Mouse (Mus musculus) liver, adult 2 months (tissue): Measurements from ENCODE around the gene Pate2. TPM values are rescaled to one million over a fixed set of nuclear protein-coding genes. Genes with fewer than 3 reads are reported as not detected.
"Not testable (repeated sequence)": the region's sequence is repeated elsewhere in the genome, so short reads cannot be mapped to it uniquely, and the experiment has no call there.

Experiments
- DNase-seq: peaks from one replicate; pipeline ENCODE4 v3.0.0-alpha.2; 2011; ENCODE audit warnings: low read depth, low spot score; ENCODE audit errors: extremely low read depth
- H3K27ac ChIP-seq: fragments of 200-500 bp; replicated peaks from 2 replicates; pipeline ENCODE4 v1.5.1; 2012; ENCODE audit warnings: low read depth, mild to moderate bottlenecking, control low read depth, inconsistent platforms, low read length; ENCODE audit not compliant: insufficient read depth
- H3K27me3 ChIP-seq: fragments of 200-500 bp; 2 replicates; pipeline ENCODE4 v1.6.1; 2012; ENCODE audit warnings: mild to moderate bottlenecking, moderate library complexity, low read length, inconsistent platforms; ENCODE audit not compliant: control insufficient read depth, insufficient read depth
- H3K36me3 ChIP-seq: fragments of 200-500 bp; 2 replicates; pipeline ENCODE4 v1.6.1; 2012; ENCODE audit warnings: low read length, inconsistent platforms; ENCODE audit not compliant: control insufficient read depth, insufficient read depth
- H3K4me1 ChIP-seq: fragments of 200-500 bp; 2 replicates; pipeline ENCODE4 v1.6.1; 2011; ENCODE audit warnings: low read length; ENCODE audit not compliant: control insufficient read depth, insufficient read depth
- H3K4me3 ChIP-seq: fragments of 200-500 bp; 2 replicates; pipeline ENCODE4 v1.5.1; 2011; ENCODE audit warnings: low read depth, mild to moderate bottlenecking, control low read depth, low read length, moderate library complexity; ENCODE audit not compliant: insufficient read depth
- H3K79me2 ChIP-seq: fragments of 200-500 bp; 2 replicates; pipeline ENCODE4 v1.6.1; 2012; ENCODE audit warnings: inconsistent platforms, mild to moderate bottlenecking, low read length, moderate library complexity; ENCODE audit not compliant: control insufficient read depth, insufficient read depth
- H3K9ac ChIP-seq: fragments of 200-500 bp; 2 replicates; pipeline ENCODE4 v1.6.1; 2012; ENCODE audit warnings: low read depth, mild to moderate bottlenecking, control low read depth, inconsistent platforms, low read length
- CTCF ChIP-seq: fragments of 200-500 bp; IDR thresholded peaks from 2 replicates; pipeline ENCODE4 v1.5.1; 2011; ENCODE audit warnings: low read depth, low read length, control low read depth
- POLR2A ChIP-seq: fragments of 200-500 bp; IDR thresholded peaks from 2 replicates; pipeline ENCODE4 v1.6.1; 2011; ENCODE audit warnings: low read length, control low read depth; ENCODE audit not compliant: insufficient read depth; ENCODE audit errors: extremely low read depth
- WGBS: fragments of 180-500 bp; shearing (Covaris S2); methylation state at CpG from one replicate; pipeline ENCODE4 v1.1.7; 2018; 5-methylcytosine and 5-hydroxymethylcytosine counted together
- polyA plus RNA-seq: library from polyadenylated mRNA; depleted of rRNA; stranded (reverse); fragments of >200 nt; gene quantifications from 2 replicates; pipeline ENCODE4 v1.2.3, GENCODE M21; 2012
- total RNA-seq: library from RNA; depleted of rRNA; stranded (reverse); fragments of >200 nt; gene quantifications from 2 replicates; pipeline ENCODE4 v1.2.3, GENCODE M21; 2014

Gene Pate2
- total and polyA plus RNA-seq, 2 experiments, result not detected

DNA sequence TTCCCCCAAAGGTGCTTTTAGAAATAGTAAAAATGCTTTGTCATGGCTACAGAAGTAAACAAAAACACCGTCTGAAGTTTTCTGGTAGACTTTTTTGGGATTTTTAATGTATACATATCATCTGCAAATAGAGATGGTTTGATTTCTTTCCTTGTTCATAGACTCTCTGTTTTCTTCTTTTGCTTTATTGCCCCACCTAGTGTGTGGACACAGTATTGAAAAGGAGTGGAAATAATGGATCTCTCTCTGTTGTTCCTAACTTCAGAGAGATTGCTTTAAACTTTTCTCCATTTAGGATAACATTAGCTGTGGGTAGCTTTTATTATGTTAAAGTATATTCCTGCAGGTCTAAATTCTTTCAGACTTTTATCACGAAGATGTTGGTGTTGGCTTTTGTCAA, 43.9 kb downstream of the Pate2 start:
- H3K9ac ChIP-seq, result no peak overlapping the region
- H3K27ac ChIP-seq, result no peak overlapping the region
- no peaks in the 10 kb centered on the region for H3K36me3 ChIP-seq
- WGBS, result 41% methylated on average over 2 of the region's 2 CpGs
- TF ChIP-seq CTCF (no peak), POLR2A (no peak)
- DNase-seq, result no peak
- no peak overlapping the region for H3K4me3 ChIP-seq
- no peaks in the 10 kb centered on the region for H3K79me2 ChIP-seq
- H3K4me1 ChIP-seq, result no peaks in the 10 kb centered on the region
- H3K27me3 ChIP-seq, result no peaks in the 10 kb centered on the region

DNA sequence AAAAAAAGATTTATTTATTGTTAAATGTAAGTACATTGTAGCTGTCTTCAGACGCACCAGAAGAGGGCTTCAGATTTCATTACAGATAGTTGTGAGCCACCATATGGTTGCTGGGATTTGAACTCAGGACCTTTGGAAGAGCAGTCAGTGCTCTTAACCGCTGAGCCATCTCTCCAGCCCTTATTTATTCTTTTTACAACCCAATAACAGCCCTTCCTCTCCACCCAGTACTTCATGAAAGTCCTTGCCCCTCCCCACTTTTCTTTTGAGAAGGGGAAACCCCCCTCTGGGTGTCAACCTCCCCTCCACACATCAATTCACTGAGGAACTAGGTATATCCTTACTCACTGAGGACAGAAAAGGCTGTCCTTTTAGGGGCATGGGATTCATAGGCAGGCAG, 46.7 kb downstream of the Pate2 start:
- DNase-seq, H3K27me3 ChIP-seq, H3K79me2 ChIP-seq, H3K4me1 ChIP-seq, H3K4me3 ChIP-seq, H3K9ac ChIP-seq, H3K27ac ChIP-seq, H3K36me3 ChIP-seq: not testable (repeated sequence)
- WGBS, result 65% methylated on average over 2 of the region's 2 CpGs

DNA sequence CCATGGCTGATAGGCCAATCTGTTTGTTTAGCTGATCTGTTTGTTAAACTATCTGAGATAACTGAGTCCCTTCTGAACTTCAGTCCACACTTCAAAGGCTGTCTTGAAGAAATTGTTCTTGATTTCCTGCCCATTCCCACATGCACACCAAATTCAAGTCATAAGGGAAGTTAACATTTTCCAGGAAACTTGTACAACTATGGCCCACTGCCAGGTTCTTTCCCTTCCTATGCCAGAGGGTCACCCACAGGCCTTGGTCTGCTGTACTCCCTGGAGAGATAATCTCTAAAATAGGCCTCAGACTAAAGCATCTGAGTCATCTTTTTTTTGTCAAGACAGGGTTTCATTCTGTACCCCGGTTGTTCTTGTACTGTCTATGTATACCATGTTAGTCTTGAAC, 62.9 kb downstream of the Pate2 start:
- Histone ChIP-seq H3K27me3 (no peaks in the 10 kb centered on the region), H3K4me1 (no peaks in the 10 kb centered on the region), H3K79me2 (no peaks in the 10 kb centered on the region), H3K4me3 (no peak overlapping the region), H3K36me3 (no peaks in the 10 kb centered on the region), H3K9ac (no peak overlapping the region), H3K27ac (no peak overlapping the region)
- 93% methylated on average over 1 of the region's 1 CpGs for WGBS
- DNase-seq, result peak; percentile 8
- TF ChIP-seq CTCF (no peak), POLR2A (no peak)

DNA sequence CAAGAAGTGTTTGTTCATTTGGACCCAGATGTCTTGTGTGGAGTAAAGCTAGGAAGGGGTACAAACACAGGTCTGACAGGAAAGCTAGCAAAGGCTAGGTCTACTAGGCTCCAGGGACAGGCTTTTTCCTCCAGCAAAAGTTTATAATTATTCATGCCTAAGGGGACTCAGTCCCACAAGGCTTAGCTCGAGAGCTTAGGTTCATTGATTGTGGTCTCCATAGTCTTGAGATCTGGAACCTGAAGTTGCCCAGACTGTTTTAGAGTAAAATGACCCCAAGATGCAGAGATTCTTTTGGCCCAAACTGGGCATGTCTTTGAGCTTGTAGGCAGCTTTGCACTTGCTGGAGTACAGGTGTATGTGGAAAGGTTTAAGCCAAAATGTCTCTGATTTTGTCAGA, 78.0 kb downstream of the Pate2 start, which contains the start of gene Pate3:
Gene Pate3 (minus strand): TSS at position 101 of the 400 bp plus-strand sequence.
- Histone ChIP-seq H3K79me2 (no peaks in the 10 kb centered on the region), H3K27ac (no peak within 1 kb of the TSS), H3K27me3 (no peaks in the 10 kb centered on the region), H3K9ac (no peak within 1 kb of the TSS), H3K4me1 (no peaks in the 10 kb centered on the region), H3K4me3 (no peak within 1 kb of the TSS), H3K36me3 (no peaks in the 10 kb centered on the region)
- DNase-seq, result no peak
- TF ChIP-seq CTCF (no peak), POLR2A (no peak)
- 59% methylated on average over 1 of the region's 1 CpGs for WGBS

DNA sequence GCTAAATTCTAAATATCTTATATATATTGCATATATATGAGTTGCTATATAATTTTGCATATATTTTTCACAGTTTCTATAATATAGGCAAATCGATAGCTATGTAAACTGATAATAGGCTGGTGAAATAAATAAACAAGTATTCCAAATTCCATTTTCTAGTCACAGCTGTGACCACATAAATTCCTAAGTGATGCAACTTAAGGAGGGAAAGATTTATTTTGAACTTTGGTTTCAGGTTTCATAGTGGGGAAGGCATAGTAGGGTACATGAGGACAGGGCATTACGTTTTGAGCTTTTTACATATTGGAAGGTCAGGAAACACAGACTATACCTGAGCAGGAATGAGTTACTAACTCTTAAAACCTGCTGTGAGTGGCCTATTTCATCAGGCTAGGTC, 103.5 kb downstream of the Pate2 start:
- H3K36me3 ChIP-seq, result no peaks in the 10 kb centered on the region
- H3K27me3 ChIP-seq, result no peaks in the 10 kb centered on the region
- 74% methylated on average over 2 of the region's 2 CpGs for WGBS
- no peak overlapping the region for H3K9ac ChIP-seq
- TF ChIP-seq CTCF (no peak), POLR2A (no peak)
- no peak for DNase-seq
- no peak overlapping the region for H3K4me3 ChIP-seq
- H3K27ac ChIP-seq, result no peak overlapping the region
- H3K4me1 ChIP-seq, result no peaks in the 10 kb centered on the region
- H3K79me2 ChIP-seq, result no peaks in the 10 kb centered on the region

DNA sequence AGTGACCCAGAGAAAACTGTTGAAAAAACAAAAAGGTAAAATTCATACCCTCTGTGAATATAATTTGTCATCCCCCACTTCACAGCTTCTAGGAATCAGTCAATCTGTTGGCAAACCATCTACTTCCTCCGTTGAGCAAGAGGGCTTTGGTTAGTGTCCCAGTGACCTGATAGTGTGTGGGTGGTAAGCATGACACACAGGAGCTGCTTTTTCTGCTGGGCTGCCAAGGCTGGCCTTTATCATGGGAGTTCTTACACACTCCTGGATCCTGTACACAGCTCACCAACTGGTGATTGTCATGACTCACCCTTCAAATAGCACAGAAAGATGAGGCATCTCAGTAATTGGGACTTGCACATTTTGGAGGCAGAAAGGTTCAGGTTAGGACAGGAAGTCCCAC, 116.9 kb downstream of the Pate2 start, which contains the start of gene Pate1:
Gene Pate1 (minus strand): TSS at position 378 of the 400 bp plus-strand sequence.
- Histone ChIP-seq H3K27me3 (no peaks in the 10 kb centered on the region), H3K27ac (no peak within 1 kb of the TSS), H3K4me1 (no peaks in the 10 kb centered on the region), H3K79me2 (no peaks in the 10 kb centered on the region), H3K9ac (no peak within 1 kb of the TSS), H3K36me3 (no peaks in the 10 kb centered on the region), H3K4me3 (no peak within 1 kb of the TSS)
- no peak for TF ChIP-seq CTCF
- 15% methylated on average over 1 of the region's 1 CpGs for WGBS
- no peak for DNase-seq
